Mouse (Mus musculus) thymus, postnatal 0 days (tissue): ENCODE measurements around the gene Slc12a9. TPM values are rescaled to one million over a fixed set of nuclear protein-coding genes. Genes with fewer than 3 reads are reported as not detected.
A peak's percentile ranks its signal among the peaks of the same experiment; 100 is the strongest.

Experiments used
- DNase-seq: peaks from one replicate; pipeline ENCODE4 v3.0.0-alpha.2; 2015; ENCODE audit warnings: low spot score
- polyA plus RNA-seq: library from polyadenylated mRNA; unstranded; fragments of >200 nt; fragmentation: Nextera tagmentation; extraction: Ambion mirVana; gene quantifications from 2 replicates; pipeline ENCODE4 v1.2.1, GENCODE M21; 2015

Slc12a9 gene
- polyA plus RNA-seq, 1 experiment from 2014 or later: 9.5 TPM

- DNase-seq: no peak
Observed at GRCm38 (mm10) chr5:137313466-137314192, 19.8 kb downstream of the Slc12a9 start.

- DNase-seq: no peak
Observed at GRCm38 (mm10) chr5:137308356-137308755, 25.0 kb downstream of the Slc12a9 start.

- peak; percentile 96 for DNase-seq
Observed at GRCm38 (mm10) chr5:137307071-137307912, 26.1 kb downstream of the Slc12a9 start, which contains the start of gene Srrt. TSS of gene Srrt (minus strand) at chr5:137307674.

GRCm38 (mm10) chr5:137306439-137307005, 26.9 kb downstream of the Slc12a9 start:
- no peak for DNase-seq

- no peak for DNase-seq
Observed at GRCm38 (mm10) chr5:137305822-137306221, 27.6 kb downstream of the Slc12a9 start.

GRCm38 (mm10) chr5:137304816-137305215, 28.6 kb downstream of the Slc12a9 start:
- no peak for DNase-seq

- DNase-seq: no peak
Observed at GRCm38 (mm10) chr5:137304165-137304564, 29.2 kb downstream of the Slc12a9 start.

- no peak for DNase-seq
Observed at GRCm38 (mm10) chr5:137303609-137304008, 29.8 kb downstream of the Slc12a9 start.

- DNase-seq: no peak
Observed at GRCm38 (mm10) chr5:137301253-137301652, 32.1 kb downstream of the Slc12a9 start.

- no peak for DNase-seq
Observed at GRCm38 (mm10) chr5:137299240-137299639, 34.2 kb downstream of the Slc12a9 start.

GRCm38 (mm10) chr5:137297126-137297525, 36.3 kb downstream of the Slc12a9 start:
- DNase-seq: no peak

GRCm38 (mm10) chr5:137295712-137296111, 37.7 kb downstream of the Slc12a9 start:
- no peak for DNase-seq

- no peak for DNase-seq
Observed at GRCm38 (mm10) chr5:137295296-137295695, 38.1 kb downstream of the Slc12a9 start.

- no peak for DNase-seq
Observed at GRCm38 (mm10) chr5:137294744-137295093, 38.7 kb downstream of the Slc12a9 start.

- peak; percentile 94 for DNase-seq
Observed at GRCm38 (mm10) chr5:137293839-137294743, 39.3 kb downstream of the Slc12a9 start, which contains the start of gene Ufsp1. TSS of gene Ufsp1 (plus strand) at chr5:137294629.

- DNase-seq: peak; percentile 41
Observed at GRCm38 (mm10) chr5:137293282-137293681, 40.1 kb downstream of the Slc12a9 start.

GRCm38 (mm10) chr5:137291381-137291926, 41.9 kb downstream of the Slc12a9 start:
- DNase-seq: no peak

- DNase-seq: no peak
Observed at GRCm38 (mm10) chr5:137290677-137291076, 42.7 kb downstream of the Slc12a9 start.

- no peak for DNase-seq
Observed at GRCm38 (mm10) chr5:137289591-137290365, 43.6 kb downstream of the Slc12a9 start.

GRCm38 (mm10) chr5:137288999-137289470, 44.4 kb downstream of the Slc12a9 start:
- peak; percentile 46 for DNase-seq
